Mouse (Mus musculus) T-cell, adult 2 months (primary cell): Measurements from ENCODE around the gene Cd24a.

Experiments
- DNase-seq: peaks from one replicate; pipeline ENCODE4 v3.0.0; 2022; ENCODE audit warnings: low spot score

The Cd24a gene

DNA sequence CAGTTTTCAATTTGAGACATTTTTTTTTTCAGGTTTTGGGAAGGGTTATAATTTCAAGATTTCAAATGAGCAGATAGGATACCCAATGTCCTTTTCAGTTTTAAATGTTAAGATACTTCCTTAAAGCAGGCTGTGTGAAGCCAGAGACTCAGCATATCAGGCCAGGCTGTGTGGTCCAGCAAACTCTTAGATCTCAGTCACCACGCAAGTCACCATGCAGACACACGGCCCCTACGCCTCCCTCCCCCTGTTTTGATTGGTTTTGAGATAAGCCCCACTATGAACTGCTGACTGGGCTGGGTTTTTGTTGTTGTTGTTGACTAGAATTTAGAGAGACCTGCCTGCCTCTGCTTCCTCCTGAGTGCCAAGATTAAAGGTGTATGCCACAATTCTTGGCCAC, 3.2 kb downstream of the Cd24a start:
- DNase-seq = no peak

DNA sequence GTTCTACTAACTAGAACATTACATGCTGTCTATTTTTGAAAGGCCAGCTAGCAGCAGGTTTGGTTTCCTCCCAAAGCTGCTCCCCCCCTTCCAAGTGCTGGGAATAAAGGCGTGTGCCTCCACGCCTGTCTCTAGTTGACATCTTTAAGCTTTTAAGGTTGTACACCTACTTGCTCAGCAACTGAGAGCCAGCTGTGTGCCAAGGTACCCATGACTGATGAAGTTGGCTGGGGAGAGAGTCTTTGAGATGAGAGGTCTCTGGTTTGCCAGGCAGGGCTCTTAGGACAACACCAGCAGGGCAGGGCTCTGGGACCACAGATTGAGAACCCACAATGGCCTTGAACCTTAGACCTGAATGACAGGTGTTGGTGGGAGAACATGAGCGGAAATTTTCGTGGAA, 6.5 kb downstream of the Cd24a start:
- DNase-seq = no peak

DNA sequence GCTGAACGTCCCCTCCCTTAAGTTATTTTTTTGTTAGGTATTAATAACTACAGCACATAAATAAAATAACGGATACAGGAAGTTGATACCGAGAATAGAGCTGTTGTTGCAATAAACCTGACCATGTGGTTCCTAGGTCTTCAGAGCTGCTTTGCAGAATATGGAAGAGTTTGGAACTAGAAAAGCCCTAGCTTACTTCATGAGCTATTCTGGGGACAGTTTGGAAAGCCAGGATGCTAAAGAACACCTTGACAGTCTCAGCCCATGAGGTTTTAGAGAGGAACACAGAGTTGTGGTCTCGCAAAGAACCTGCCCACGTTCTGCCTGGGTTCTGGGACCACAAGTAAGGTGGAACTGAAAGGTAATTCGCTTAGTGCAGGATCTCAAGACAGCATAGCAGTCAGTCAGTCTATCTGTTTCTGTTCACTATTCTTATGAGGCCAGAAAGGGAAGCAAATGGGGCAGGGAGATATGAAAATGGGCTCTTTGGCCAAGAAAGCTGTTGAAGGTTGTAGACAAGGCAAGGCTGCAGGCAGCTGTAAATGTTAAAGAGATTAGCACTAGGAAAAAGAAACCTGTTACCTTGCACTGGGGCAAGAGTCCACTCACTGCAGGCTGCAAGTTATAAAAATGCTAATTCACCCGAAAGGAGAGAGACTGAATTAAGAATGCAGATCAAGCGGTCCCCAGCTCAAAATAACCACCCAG, 10.5 kb downstream of the Cd24a start:
- DNase-seq = no peak

DNA sequence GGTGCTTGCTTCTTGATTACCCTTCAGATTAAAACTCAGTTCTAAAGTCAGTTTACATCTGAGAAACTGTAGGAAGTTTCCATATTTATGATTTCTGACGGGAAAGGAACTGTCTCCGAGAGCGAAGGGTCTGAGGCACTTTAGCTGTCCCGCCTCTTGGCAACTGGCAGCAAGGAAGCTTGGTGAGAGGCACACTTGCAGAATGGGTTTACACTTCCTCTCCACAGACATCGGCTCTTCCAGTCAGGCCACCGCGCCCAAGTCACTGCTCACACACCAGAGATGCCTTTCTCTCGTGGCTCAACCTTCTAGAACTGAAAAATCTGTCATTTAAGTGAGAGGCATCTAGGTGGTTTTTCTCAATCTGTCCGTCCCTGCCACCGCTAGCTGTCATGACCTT, 13.4 kb downstream of the Cd24a start:
- no peak for DNase-seq

DNA sequence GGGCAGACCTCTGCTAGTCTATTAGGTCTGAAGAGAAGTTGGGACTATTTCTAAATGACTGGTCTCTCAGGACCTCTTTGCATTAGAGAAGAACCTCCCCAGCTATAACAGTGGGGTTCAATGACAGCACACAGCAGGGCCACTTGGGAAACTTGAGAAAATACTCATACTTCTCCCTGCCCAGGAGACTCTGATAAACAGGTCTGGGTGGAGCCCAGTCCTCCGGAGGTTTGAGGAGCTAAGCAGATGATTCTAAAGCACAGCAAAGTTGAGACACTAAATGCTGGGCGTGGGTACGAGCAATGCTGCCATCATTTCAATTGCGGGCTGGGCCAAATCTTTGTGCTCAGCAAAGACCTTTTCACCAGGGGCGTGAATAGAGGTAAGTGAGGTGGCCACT, 15.1 kb downstream of the Cd24a start:
- no peak for DNase-seq

DNA sequence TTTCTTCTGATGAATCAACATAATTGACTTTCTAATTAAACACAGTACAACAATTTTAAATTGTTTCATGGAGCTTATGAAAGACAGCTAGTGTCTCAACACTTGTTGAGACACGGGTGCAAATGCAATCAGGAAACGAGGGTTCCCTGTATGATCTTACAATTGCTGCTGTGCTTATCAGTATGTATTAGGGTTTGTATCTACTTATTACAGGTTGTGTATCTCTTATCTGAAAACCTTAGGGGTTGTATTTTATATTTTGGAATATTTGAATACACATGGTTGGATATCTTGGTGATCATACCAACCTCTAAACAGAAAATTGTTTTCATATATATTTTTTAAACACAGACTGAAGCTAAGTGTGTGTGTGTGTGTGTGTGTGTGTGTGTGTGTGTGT, 16.1 kb downstream of the Cd24a start:
- DNase-seq = no peak

DNA sequence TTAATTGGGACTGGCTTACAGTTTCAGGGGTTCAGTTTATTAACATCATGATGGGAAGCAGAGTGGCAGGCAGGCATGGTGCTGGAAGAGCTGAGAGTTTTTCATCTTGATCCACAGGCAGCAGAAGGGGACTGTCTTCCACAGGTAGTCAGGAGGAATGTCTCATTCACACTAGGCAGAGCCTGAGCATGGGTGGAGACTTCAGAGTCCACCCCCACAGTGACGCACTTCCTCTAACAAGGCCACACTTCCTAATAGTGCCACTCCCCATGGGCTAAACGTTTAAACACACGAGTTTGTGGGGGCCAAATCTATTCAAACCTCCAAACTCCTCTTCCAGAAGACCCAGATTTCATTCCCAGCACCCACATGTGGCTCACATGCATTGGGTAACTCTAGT, 16.8 kb downstream of the Cd24a start:
- no peak for DNase-seq

DNA sequence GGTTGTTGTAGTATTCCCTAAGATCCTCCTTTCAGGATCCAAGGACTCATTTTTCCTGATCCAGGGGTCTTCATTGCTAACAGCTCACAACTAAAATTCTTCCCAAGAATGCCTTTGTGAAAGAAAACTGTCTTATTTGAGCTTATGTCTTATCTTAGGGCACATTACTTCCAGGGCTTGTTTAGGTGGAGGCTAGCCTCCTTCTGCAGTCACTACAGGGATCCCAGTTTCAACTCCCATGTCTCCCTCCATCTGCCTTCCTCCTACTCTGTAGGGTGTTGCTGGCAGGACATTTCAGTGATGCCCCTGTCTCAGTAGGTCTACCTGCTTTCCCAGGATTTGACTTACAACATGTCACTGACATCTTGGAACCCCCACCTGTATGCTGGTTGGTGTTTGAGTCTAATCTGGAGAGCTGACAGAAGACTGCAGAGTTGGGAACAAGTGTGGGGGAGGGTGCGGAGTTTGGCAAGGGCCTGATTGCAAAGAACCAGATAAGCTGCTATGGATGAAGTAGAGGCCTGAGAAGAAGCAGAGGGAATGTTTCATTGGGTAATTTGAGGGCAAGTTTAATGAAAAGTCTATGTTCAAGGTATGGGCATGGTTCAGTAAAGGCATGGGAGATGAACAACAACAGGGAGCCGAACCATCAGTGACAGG, 20.1 kb downstream of the Cd24a start:
- no peak for DNase-seq

DNA sequence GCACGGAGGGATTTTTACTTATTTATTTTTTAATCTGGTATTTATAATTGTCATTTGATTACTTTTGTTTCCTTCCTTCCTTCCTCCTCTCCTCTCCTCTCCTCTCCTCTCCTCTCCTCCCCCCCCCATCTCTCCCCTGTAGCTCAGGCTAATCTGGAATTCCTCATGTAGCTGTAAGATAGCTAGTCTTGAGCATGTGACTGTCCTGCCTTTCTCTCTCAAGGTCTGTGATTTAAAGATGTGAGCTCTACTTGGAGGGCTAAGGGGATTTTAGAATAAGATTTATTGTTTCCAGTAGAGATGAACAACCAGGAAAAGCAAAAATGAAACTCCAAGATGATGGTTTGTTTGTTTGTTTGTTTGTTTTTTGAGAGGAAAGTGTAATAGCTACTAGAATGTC, 23.0 kb downstream of the Cd24a start:
- DNase-seq = no peak

DNA sequence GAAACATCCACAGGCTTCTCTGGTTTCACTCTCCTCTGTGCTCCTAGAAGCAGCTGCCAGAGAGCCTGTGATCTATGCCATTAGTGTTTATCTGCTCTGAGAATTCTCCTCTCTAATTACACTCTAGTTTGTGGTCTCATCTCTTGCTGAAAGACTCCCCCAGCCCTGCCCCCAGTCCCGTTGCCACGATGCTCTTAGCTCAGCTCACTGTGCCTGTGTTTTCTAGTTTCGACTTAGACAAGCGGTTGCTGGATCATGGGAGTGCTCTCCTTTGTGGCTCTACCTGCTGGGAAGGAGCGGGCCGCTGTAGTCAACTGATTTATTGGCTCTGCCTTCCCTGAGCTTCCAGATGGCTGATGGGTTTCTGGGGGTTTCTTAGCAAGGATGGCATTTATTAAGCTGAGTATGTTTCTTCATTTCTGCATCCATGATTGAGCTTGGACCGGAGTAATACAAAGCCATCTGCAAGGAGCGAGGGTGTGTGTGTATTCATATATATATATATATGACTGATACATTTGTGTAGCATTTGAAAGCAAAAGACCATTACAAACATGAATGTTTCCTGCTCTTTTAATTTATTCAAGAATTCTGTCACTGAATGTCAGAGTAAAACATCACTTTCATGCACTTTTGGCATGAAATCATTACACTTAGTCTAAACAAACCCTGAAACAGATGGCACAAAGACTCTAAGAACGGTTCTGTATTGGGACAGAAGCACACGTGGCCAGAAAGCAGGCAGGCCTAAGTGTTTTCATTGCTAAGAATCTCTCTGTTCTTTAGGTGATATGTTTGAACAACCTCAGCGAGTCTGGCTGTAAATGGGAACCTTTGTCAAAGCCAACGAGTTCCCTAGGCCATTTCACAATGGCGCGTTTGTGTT, 23.7 kb downstream of the Cd24a start:
- DNase-seq = no peak

DNA sequence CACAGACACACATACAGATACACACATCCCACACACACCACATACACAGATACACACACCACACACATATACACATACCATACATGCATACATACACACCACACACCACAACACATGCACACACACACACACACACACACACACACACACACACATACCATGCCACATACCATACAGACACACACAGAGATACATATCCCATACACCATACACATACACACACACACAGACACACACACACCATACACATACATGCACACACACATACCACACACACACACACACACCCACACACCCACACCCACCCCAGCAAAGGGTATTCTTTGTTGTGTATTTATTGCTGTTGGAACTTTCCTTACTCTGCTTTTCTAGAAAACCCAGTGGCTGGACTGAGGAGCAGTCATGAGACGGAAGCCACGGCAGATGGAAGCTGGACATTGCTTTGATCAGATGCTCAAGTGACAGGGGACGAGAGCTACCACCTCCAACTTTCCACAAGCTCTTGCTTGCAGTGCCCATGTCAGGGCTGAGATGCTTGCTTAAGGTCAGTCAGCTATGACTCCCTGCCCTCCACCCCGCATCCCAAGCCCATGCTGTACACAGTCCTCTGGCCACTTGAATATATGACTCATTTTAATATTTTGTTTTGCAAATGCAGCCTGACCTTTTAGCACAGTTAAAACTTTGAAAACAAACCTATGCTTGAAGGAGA, 26.0 kb downstream of the Cd24a start:
- DNase-seq = no peak

DNA sequence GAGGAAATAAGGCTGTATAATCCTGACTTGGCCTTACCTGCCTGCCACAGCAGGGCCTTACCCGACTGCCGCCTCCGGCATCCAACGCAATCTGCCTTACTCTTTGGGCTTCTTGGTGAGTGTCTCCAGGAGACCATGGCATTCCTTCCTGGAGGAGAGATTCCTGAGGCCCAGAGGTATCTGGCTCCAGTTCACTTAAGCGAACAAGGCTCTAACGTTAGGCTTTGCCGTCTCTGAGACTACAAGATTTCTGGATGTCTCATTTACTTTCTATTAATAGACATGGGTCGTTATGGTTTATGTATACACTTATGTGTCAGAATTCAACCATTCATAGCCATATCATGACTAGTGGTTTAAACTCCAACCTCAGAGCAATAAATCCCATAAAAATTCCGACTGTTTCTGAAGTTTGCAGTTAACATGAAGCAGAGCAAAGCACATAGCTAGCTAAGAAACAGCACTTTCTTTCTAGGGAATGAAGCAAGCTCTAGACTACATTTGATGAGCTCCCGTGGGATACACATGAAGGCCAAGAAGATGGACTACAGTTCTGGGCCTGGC, 26.7 kb downstream of the Cd24a start:
- no peak for DNase-seq

DNA sequence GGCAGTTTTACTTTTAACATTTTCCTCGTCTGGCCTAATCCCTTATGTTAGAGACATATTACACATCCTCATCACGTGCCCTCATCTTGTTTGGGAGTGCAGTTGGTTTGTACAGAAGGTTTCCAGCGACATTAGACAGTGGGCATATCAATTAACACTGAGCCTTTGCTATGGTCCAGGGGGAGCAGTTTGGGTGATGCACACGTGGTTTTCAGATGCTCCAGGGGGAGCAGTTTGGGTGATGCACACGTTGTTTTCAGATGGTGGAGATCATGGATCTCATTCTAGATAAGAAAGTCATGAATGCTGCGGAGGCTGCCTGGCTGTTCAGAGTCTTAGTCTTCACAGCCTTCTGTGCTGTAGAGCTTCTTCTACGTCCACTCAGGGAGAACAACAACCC, 27.8 kb downstream of the Cd24a start:
- no peak for DNase-seq

DNA sequence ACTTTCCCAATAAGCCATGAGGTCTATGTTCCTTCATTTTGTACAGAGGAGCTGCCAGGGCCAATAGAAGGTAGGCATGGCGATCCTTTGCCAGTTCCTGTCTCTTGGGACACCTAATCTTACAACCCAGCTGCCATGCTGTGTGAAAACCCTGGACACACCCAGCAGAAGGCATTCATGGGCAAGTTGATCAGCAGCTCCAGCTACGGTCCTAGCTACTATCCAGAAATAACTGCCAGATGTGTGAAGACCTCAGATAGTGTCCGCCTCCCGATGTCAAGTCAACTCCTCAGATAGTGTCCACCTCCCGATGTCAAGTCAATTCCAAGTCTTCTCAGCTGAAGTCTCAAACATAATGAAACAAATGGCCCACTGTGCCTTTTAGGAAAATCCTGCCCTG, 31.4 kb downstream of the Cd24a start:
- no peak for DNase-seq

DNA sequence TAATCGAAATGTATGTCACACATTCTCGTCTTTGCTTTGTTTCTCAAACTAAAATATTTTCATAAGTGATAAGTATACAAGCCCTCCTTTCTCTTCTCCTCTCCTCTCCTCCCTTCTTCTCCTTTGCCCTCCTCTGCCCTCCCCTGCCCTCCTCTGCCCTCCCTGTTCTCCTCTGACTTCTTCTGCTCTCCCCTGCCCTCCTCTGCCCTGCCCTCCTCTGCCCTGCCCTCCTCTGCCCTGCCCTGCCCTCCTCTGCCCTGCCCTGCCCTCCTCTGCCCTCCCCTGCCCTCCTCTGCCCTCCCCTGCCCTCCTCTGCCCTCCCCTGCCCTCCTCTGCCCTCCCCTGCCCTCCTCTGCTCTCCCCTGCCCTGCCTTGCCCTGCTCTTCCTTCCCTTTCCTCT, 31.9 kb downstream of the Cd24a start:
- no peak for DNase-seq

DNA sequence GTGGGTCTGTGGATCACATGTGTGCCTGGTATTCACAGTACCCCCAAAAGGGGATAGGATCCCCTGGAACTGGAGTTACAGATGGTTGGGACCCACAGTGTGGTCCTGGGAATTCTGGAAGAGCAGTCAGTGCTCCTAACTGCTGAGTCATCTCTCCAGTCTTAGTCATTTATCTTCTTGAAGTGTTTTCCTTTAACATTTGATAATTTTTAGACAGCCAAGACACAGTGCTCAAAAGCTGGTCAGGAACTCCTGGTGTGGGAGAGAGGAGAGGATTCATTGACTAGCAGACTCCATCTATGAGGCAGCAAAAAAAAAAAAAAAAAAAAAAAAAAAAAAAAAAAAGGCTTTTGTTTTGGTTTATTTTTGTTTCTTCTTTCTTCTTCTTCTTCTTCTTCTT, 33.0 kb downstream of the Cd24a start:
- DNase-seq = no peak

DNA sequence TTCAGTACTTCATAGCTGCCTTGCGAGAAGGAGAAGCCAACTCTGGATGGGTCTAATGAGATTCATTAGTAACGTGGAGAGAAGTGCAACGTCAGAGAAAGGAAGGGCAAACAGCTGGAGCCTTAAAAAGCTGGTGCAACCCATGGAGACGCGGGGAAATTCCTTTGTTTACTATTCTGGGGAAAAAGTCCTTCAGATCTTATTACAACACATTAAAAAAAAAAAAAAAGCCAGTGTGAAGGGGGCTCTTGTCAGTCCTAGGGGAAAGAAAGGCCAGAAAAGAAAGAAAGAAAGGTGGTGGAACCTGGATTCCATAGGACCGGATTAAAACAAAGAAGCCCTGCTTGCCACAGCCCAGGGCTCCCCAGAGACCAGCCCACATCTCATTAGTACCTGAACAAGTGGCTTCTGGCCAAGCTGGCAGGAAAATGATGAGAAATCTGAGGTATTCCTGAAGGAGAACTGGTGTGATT, 41.0 kb downstream of the Cd24a start:
- DNase-seq = no peak

DNA sequence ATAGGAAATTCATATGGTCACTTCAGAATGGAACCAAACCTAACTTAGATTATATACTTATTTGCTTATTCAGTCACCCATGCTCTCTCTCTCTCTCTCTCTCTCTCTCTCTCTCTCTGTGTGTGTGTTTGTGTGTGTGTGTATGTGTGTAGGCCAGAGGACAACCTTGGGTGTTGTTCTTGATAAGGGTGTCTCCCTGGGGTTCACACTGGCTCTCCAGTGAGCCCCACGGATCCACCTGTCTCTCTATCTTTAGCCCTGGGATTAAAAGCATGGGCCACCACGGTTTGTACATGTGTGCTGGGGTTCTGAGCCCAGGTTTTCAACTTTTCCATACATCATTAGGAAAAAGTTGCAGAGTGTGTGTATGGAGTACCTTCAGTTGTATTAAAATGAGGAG, 41.9 kb downstream of the Cd24a start:
- DNase-seq = no peak

DNA sequence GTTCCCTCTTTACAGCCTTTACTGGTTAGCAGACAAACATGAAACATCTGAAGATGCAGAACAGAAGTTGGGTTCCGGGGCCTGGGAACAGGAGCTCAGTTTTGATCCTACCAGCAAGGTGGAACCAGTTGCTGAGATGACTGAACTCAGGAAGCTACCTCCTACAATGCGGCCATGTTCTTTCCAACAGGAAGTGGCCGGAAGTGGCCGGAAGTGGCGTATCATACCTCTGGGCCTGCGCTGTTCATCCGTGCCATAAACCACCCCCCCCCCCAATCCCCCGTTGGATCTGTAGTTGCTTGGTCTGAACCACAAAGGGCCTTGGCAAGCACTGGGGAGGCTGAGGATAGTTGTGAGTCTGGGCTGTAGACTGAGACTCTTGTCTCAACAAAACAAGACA, 45.4 kb downstream of the Cd24a start:
- DNase-seq = no peak

DNA sequence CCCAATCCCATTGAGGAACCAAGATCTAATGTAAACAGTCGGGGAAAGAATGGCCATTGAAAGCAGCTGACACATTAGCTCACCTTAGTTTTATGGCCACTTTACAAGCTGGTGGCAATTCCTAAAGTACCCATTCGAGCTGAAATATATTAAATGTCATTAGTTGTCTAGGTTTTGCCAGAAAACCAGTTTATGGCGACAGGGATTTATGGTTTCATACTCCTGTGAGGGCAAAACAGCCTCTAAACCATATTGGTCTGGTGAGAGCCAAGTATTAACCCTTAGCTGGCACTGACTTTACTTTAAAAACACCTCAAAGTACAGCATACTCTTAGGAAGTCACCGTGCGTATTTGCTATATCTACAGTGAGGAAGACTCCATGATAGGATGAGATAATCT, 46.3 kb downstream of the Cd24a start:
- DNase-seq = no peak

DNA sequence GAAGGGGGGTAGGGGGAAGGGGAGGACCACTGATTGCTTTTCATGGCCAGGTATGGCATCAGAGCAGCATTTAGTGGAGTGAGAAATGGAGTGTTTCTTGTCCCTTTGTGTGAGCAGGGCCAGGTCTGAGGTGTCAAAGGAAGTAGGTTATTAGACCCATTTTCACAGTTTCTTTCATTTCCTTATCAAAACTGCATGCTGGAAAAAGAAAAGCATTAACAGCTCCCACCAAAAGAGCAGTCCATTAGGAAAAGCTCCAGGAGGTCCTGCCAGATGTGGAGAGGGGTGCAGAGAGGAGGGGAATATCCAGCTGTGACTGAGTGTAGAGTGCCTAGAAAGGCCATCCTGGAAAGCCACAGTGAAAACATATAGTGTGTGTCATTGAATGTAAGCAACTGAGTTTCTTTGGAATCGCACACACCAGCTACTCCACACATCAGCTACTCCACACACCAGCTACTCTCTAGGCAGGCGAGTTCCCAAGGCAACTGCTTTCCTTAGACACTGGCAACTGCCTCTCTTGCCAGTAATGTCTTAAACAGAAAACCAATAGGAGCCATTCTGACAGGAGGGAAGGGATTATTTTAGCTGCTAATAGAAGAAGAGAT, 46.8 kb downstream of the Cd24a start:
- no peak for DNase-seq

DNA sequence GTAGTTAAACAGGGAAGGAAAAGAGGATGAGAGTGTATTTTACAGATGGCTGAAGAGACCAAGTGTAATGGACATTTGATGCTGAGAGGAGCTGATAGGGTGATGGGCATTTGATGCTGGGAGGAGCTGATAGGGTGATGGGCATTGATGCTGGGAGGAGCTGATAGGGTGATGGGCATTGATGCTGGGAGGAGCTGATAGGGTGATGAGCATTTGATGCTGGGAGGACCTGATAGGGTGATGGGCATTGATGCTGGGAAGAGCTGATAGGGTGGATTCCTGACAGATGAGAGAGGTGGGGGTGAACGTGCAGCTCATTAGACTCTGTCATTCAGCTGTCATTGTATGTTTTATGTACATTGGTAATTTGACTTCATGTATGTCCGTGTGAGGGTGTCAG, 47.5 kb downstream of the Cd24a start:
- no peak for DNase-seq
